Mouse (Mus musculus): ENCODE results near the gene Gstm1. TPM values are rescaled to one million over a fixed set of nuclear protein-coding genes. Genes with fewer than 3 reads are reported as not detected.

Gstm1 gene
- polyA plus RNA-seq (2021; fragmentation: Nextera tagmentation): 598 and 660 TPM in 2 replicates
- long read RNA-seq, experiment 1, transcript Gstm1-201 (8 exons, 1,289 nt): major isoform, 574 of 659 reads
- long read RNA-seq, experiment 1, partial matches to known transcripts: 47 of 659 reads
- long read RNA-seq, experiment 1, other reads (novel, unspliced or antisense): 33 of 659 reads
- long read RNA-seq, experiment 2, transcript Gstm1-201 (8 exons, 1,289 nt): major isoform, 311 of 341 reads
- long read RNA-seq, experiment 2, partial matches to known transcripts: 19 of 341 reads
- long read RNA-seq, experiment 2, other reads (novel, unspliced or antisense): 8 of 341 reads

DNA sequence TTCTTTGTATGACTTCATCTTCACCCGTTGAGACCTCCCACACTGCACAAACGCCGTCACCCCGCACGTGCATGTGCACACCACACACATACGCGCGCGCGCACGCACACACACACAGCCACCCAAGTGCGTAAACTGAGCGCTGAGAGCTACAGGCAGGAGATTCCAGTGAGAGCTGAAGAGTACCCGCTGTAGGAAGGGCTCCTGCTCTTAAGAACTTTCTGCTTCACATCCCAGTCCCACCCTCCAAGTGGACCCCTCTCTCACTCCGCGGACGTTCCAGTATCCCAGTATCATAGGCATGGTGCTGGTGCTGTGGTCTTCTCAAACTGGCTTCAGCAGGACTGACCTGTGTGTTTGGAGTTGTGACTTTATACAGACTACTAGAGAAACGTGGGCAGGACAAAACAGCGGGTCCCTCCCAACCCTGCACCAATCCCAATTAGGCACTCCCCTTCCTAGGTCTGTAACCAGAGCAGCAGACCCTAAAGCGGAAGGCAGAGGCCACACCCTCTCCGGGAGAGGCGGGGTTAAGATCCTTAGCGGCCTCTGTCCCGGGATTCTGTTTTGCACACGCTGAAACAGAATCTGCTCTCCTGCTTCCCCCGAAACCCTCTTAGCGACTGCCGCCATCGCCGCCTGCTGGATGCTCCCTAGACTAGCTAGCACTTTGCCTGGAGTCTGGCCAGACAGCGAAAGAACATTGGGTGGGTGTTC lies at the start of gene Gstm1:
Gene Gstm1, minus strand, starts transcription at position 501 of the 717 bp plus-strand sequence.

GRCm38 (mm10) chr3:108044394-108045140 lies 26.8 kb upstream of the Gstm1 start, which contains the start of gene Gstm4:
Gstm4 (minus strand) TSS chr3:108044894.

DNA sequence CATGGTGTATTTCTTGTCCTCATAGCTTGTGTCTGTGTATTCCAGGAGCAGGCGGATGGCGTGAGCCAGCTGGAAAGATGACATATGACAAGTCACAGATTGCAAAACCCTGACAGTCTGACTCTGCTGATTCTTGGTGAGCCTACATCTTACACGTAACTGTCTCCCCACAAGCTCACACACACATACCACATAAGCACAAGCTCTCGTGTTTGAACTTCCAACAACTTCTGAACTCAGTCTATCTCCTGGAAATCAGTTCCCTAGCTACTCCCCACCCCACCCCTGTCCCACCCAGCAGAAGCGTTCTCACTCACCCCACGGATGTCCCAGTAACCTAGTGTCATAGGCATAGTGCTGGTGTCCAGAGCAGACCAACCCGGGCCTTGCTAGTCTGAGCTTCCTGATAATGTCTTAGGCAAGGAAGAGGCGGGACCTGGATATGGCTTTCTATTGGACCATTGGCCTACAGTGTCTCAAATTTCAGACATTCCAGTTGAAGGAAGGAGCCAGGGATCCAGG lies 31.7 kb downstream of the Gstm1 start, which contains the start of gene Gstm2:
Gene Gstm2, minus strand, starts transcription at position 413 of the 522 bp plus-strand sequence.

GRCm38 (mm10) chr3:107968724-107969395 lies 48.9 kb downstream of the Gstm1 start, which contains the start of gene Gstm3:
Gstm3 (minus strand) TSS chr3:107969283.

Other genes with a start within 250 kb of the Gstm1 start
- gene Eps8l3, start 140.7 kb downstream of the Gstm1 start, polyA plus RNA-seq (2021; fragmentation: Nextera tagmentation): not detected in 2 replicates
- gene Gstm5, start 122.2 kb downstream of the Gstm1 start, polyA plus RNA-seq (2021; fragmentation: Nextera tagmentation): 411 and 420 TPM in 2 replicates
- gene Gstm7, start 86.2 kb downstream of the Gstm1 start, polyA plus RNA-seq (2021; fragmentation: Nextera tagmentation): 64.0 and 66.5 TPM in 2 replicates
- gene Gstm6, start 74.2 kb downstream of the Gstm1 start, polyA plus RNA-seq (2021; fragmentation: Nextera tagmentation): 17.2 and 17.6 TPM in 2 replicates
- not detected in 2 replicates for gene Gstm3, start 48.7 kb downstream of the Gstm1 start, polyA plus RNA-seq (2021; fragmentation: Nextera tagmentation)
- gene Gstm2, start 31.5 kb downstream of the Gstm1 start, polyA plus RNA-seq (2021; fragmentation: Nextera tagmentation): 4.2 and 7.1 TPM in 2 replicates
- 20.5 and 22.6 TPM in 2 replicates for gene Gstm4, start 26.9 kb upstream of the Gstm1 start, polyA plus RNA-seq (2021; fragmentation: Nextera tagmentation)
- 25.0 and 27.7 TPM in 2 replicates for gene Ampd2, start 68.7 kb upstream of the Gstm1 start, polyA plus RNA-seq (2021; fragmentation: Nextera tagmentation)
- gene Gnat2, start 74.8 kb upstream of the Gstm1 start, polyA plus RNA-seq (2021; fragmentation: Nextera tagmentation): 0.13 and 0.55 TPM in 2 replicates
- 21.7 and 24.5 TPM in 2 replicates for gene Gnai3, start 128.2 kb upstream of the Gstm1 start, polyA plus RNA-seq (2021; fragmentation: Nextera tagmentation)
- gene Gpr61, start 136.9 kb upstream of the Gstm1 start, polyA plus RNA-seq (2021; fragmentation: Nextera tagmentation): 4.4 TPM in 2 replicates
- 5.2 and 5.3 TPM in 2 replicates for gene Amigo1, start 168.4 kb upstream of the Gstm1 start, polyA plus RNA-seq (2021; fragmentation: Nextera tagmentation)
- gene Cyb561d1, start 183.2 kb upstream of the Gstm1 start, polyA plus RNA-seq (2021; fragmentation: Nextera tagmentation): 4.8 and 5.3 TPM in 2 replicates
- 3.5 and 4.9 TPM in 2 replicates for gene Atxn7l2, start 193.0 kb upstream of the Gstm1 start, polyA plus RNA-seq (2021; fragmentation: Nextera tagmentation)
- 0.75 and 0.92 TPM in 2 replicates for gene Sypl2, start 208.7 kb upstream of the Gstm1 start, polyA plus RNA-seq (2021; fragmentation: Nextera tagmentation)
- 219 and 230 TPM in 2 replicates for gene Psma5, start 239.0 kb upstream of the Gstm1 start, polyA plus RNA-seq (2021; fragmentation: Nextera tagmentation)

All from layer of hippocampus, adult 6 months (tissue).